Mouse (Mus musculus) intestine, embryonic 15.5 days (tissue): ENCODE measurements around the gene Ces2b. TPM values are rescaled to one million over a fixed set of nuclear protein-coding genes. Genes with fewer than 3 reads are reported as not detected.
"Not testable (repeated sequence)": the region's sequence is repeated elsewhere in the genome, so short reads cannot be mapped to it uniquely, and the experiment has no call there.

Experiments used
- ATAC-seq: fragments of 200-750 bp; cut with Nextera tagmentation; 2 replicates; pipeline ENCODE4 v1.8.0; 2017; ENCODE audit warnings: moderate TSS enrichment, moderate library complexity
- H3K27ac ChIP-seq: fragments of 300-500 bp; sonication (generic); 2 replicates; pipeline ENCODE4 v1.5.1; 2015; ENCODE audit warnings: mild to moderate bottlenecking, inconsistent platforms
- H3K27me3 ChIP-seq: fragments of 300-500 bp; sonication (generic); replicated peaks from 2 replicates; pipeline ENCODE4 v1.6.1; 2015; ENCODE audit warnings: inconsistent platforms
- H3K36me3 ChIP-seq: fragments of 300-500 bp; sonication (generic); 2 replicates; pipeline ENCODE4 v1.6.1; 2015; ENCODE audit warnings: inconsistent platforms
- H3K4me1 ChIP-seq: fragments of 300-500 bp; sonication (generic); replicated peaks from 2 replicates; pipeline ENCODE4 v1.6.1; 2015; ENCODE audit warnings: inconsistent platforms
- H3K4me2 ChIP-seq: fragments of 300-500 bp; sonication (generic); replicated peaks from 2 replicates; pipeline ENCODE4 v1.6.1; 2015; ENCODE audit warnings: mild to moderate bottlenecking, inconsistent platforms
- H3K4me3 ChIP-seq: fragments of 300-500 bp; sonication (generic); replicated peaks from 2 replicates; pipeline ENCODE4 v1.5.1; 2015; ENCODE audit warnings: inconsistent platforms
- H3K9ac ChIP-seq: fragments of 300-500 bp; sonication (generic); 2 replicates; pipeline ENCODE4 v1.6.1; 2015; ENCODE audit warnings: inconsistent platforms
- H3K9me3 ChIP-seq: fragments of 300-500 bp; sonication (generic); 2 replicates; pipeline ENCODE4 v1.6.1; 2016; ENCODE audit warnings: inconsistent platforms
- WGBS: fragments of 180-500 bp; shearing (Covaris S2); methylation state at CpG from one replicate; pipeline ENCODE4 v1.1.7; 2015; 5-methylcytosine and 5-hydroxymethylcytosine counted together
- polyA plus RNA-seq: library from polyadenylated mRNA; unstranded; fragments of >200 nt; fragmentation: Nextera tagmentation; extraction: Ambion mirVana; gene quantifications from 2 replicates; pipeline ENCODE4 v1.2.1, GENCODE M21; 2015

Ces2b gene
- polyA plus RNA-seq, 1 experiment from 2014 or later, result 0.41 TPM

DNA sequence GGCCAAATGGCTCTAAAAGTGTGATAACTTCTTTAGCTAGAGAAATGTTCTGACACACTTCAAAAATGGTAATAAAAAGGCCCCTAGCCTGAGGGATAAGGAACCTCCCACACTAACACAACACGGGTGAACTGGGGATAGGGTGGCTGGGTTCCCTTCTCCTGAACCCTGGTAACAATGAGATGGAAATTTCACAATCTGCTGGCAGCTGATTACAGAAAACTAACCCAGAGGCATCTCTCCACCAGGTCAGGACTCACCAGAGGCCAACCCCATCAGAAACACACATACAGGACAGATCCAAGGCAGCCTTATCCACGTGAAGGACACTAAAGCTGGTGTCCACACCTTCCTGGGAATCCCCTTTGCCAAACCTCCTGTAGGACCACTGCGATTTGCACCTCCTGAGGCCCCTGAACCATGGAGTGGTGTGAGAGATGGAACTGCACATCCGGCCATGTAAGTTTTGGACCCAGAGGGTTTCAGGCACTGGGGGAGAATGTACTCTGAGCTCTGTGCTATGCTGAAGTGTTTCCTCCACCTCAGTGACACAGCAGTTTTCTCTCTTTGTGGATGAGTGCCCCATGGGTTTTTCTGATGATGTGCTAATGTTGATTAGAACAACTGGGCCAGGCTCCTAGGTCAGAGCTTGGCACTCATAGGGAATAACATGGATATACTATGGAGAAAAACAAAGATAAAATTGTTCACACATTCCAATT lies 16.5 kb downstream of the Ces2b start:
- no peaks in the 10 kb centered on the region for H3K4me1 ChIP-seq
- ATAC-seq, result no peak

GRCm38 (mm10) chr8:104866844-104867531 lies 35.6 kb downstream of the Ces2b start:
- no CpG with 5 or more reads among the region's 4 CpGs for WGBS
- not testable (repeated sequence) for H3K36me3 ChIP-seq, H3K27ac ChIP-seq, H3K4me2 ChIP-seq, H3K9me3 ChIP-seq, H3K27me3 ChIP-seq, H3K4me3 ChIP-seq, H3K4me1 ChIP-seq, H3K9ac ChIP-seq
- ATAC-seq, result peak; percentile 97

More for the DNA sequence above, 16.5 kb downstream of the Ces2b start:
- H3K27me3 ChIP-seq, result no peaks in the 10 kb centered on the region
- H3K27ac ChIP-seq, result no peak overlapping the region
- H3K4me2 ChIP-seq, result no peak overlapping the region
- no peak overlapping the region for H3K4me3 ChIP-seq
- H3K9me3 ChIP-seq, result no peaks in the 10 kb centered on the region
- H3K9ac ChIP-seq, result no peak overlapping the region
- no peaks in the 10 kb centered on the region for H3K36me3 ChIP-seq
- 65% methylated on average over 4 of the region's 4 CpGs for WGBS

- H3K27ac ChIP-seq, ATAC-seq: not testable (repeated sequence)
- WGBS, result no CpG with 5 or more reads among the region's 2 CpGs
Measured at GRCm38 (mm10) chr8:104868876-104869275, 37.5 kb downstream of the Ces2b start.

DNA sequence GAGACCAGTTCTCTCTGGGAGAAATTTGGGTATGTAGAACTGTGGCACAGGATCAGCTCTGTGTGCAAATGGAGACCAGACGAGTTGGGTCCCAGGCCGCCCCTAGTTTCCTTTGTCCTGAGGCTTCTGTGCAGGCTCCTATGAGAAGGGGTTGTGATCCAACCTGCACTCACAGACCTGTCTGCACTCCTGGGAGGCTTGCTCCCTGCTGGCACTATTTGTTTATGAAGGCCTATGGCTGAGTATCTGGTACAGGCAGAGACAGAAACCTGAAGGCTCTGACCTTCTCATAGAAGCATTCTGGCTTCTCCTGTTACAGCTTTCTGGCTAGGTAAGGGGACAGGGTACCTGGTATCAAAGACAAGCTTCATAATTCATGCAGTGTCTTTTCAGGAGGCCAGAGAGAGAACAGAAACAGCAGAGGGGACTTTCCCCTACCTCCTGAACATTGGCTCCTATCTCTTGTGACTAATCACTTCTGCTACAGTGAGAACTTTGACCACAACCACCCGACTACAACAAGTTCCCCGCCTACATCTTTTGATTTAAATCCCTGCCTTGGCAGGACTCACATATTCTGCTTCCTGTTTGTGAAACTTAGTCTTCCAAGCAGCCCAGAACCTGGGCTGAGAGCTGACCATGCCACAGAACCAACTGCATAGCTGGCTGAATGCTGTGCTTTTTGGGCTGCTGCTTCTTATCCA lies 55.0 kb downstream of the Ces2b start:
- H3K4me2 ChIP-seq, H3K9ac ChIP-seq, H3K36me3 ChIP-seq, H3K9me3 ChIP-seq, H3K4me3 ChIP-seq, H3K4me1 ChIP-seq, H3K27me3 ChIP-seq, H3K27ac ChIP-seq: not testable (repeated sequence)
- peak; percentile 97 for ATAC-seq
- no CpG with 5 or more reads among the region's 4 CpGs for WGBS

More at GRCm38 (mm10) chr8:104868876-104869275, 37.5 kb downstream of the Ces2b start:
- H3K4me1 ChIP-seq, H3K9ac ChIP-seq, H3K4me3 ChIP-seq, H3K9me3 ChIP-seq, H3K36me3 ChIP-seq, H3K27me3 ChIP-seq, H3K4me2 ChIP-seq: not testable (repeated sequence)

Other genes with a start within 250 kb of the Ces2b start
- gene Pdp2, start 240.1 kb upstream of the Ces2b start, polyA plus RNA-seq, result 16.1 and 17.0 TPM in 2 replicates
- gene Cdh16, start 207.2 kb upstream of the Ces2b start, polyA plus RNA-seq, result 0.56 and 0.79 TPM in 2 replicates
- 4.6 and 4.8 TPM in 2 replicates for gene Rrad, start 200.2 kb upstream of the Ces2b start, polyA plus RNA-seq
- gene Ciao2b, start 189.6 kb upstream of the Ces2b start, polyA plus RNA-seq, result 93.2 and 101 TPM in 2 replicates
- 5.1 and 5.4 TPM in 2 replicates for gene Ces2a, start 97.6 kb upstream of the Ces2b start, polyA plus RNA-seq
- gene Ces2c, start 15.5 kb downstream of the Ces2b start, polyA plus RNA-seq, result 1.1 and 1.6 TPM in 2 replicates
- gene Ces2e, start 94.7 kb downstream of the Ces2b start, polyA plus RNA-seq, result 25.4 and 34.4 TPM in 2 replicates
- not detected in 2 replicates for gene Ces2f, start 115.8 kb downstream of the Ces2b start, polyA plus RNA-seq
- 0.54 and 0.82 TPM in 2 replicates for gene Ces2g, start 130.1 kb downstream of the Ces2b start, polyA plus RNA-seq
- gene Ces2h, start 169.3 kb downstream of the Ces2b start, polyA plus RNA-seq, result not detected in 2 replicates
- not detected in 2 replicates for gene Ces3a, start 217.0 kb downstream of the Ces2b start, polyA plus RNA-seq